Mouse (Mus musculus) ES-Bruce4 (cell line): ENCODE data around the gene Abcc8. TPM values are rescaled to one million over a fixed set of nuclear protein-coding genes. Genes with fewer than 3 reads are reported as not detected.

Experiments
- H3K27ac ChIP-seq: 2 replicates; pipeline ENCODE4 v1.5.1; 2012; ENCODE audit warnings: low read length, inconsistent platforms; ENCODE audit not compliant: insufficient read depth
- H3K27me3 ChIP-seq: 2 replicates; pipeline ENCODE4 v1.6.1; 2012; ENCODE audit warnings: mild to moderate bottlenecking, low read length, inconsistent platforms; ENCODE audit not compliant: control insufficient read depth, poor library complexity, insufficient read depth, severe bottlenecking
- H3K36me3 ChIP-seq: 2 replicates; pipeline ENCODE4 v1.6.1; 2012; ENCODE audit warnings: inconsistent platforms, mild to moderate bottlenecking, low read length, moderate library complexity; ENCODE audit not compliant: control insufficient read depth, poor library complexity, insufficient read depth, severe bottlenecking
- H3K4me1 ChIP-seq: one replicate; pipeline ENCODE4 v1.8.1; 2011; ENCODE audit warnings: low read length; ENCODE audit not compliant: control insufficient read depth, insufficient read depth
- H3K4me3 ChIP-seq: 2 replicates; pipeline ENCODE4 v1.5.1; 2011; ENCODE audit warnings: low read depth, mild to moderate bottlenecking, low read length
- H3K9ac ChIP-seq: 2 replicates; pipeline ENCODE4 v1.6.1; 2012; ENCODE audit warnings: low read depth, mild to moderate bottlenecking, inconsistent platforms; ENCODE audit not compliant: poor library complexity, severe bottlenecking
- H3K9me3 ChIP-seq: replicated peaks from 2 replicates; pipeline ENCODE4 v1.6.1; 2012; ENCODE audit warnings: mild to moderate bottlenecking, low read length, inconsistent platforms; ENCODE audit not compliant: control insufficient read depth, poor library complexity, insufficient read depth, severe bottlenecking
- CTCF ChIP-seq: IDR thresholded peaks from one replicate; pipeline ENCODE4 v1.8.1; 2011; ENCODE audit warnings: low read depth, low read length
- EP300 ChIP-seq: IDR thresholded peaks from 2 replicates; pipeline ENCODE4 v1.6.1; 2011; ENCODE audit warnings: low read depth, low read length; ENCODE audit not compliant: insufficient read depth
- POLR2A ChIP-seq: IDR thresholded peaks from one replicate; pipeline ENCODE4 v1.8.1; 2011; ENCODE audit warnings: low read length; ENCODE audit not compliant: insufficient read depth
- polyA plus RNA-seq: library from polyadenylated mRNA; stranded (reverse); fragments of >200 nt; gene quantifications from 2 replicates; pipeline ENCODE4 v1.2.4, GENCODE M21; 2011; ENCODE audit warnings: low read depth; ENCODE audit not compliant: missing spikeins, insufficient read depth, insufficient read length

The Abcc8 gene
- polyA plus RNA-seq, 1 experiment: 4.2 TPM

DNA sequence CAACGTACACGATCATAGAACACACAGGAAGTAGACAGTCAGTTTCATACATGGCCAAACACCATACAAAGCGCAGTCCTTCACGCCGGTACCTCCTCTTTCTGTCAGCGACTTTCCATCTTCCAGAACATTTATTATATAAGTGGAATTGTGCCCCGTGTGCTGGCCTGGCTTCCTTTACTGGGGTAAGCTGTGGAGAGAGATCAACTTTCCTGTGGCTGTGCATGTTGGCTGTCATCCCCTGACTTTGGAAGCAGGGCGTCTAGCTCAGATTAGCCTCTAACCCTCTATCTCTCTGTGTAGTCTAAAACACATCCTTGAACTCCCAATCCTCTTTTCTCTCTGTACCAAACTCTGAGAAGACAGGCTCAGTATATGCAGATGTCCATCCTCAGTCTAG lies 111.0 kb downstream of the Abcc8 start:
- H3K36me3 ChIP-seq: peaks cover 52% of the 10 kb centered on the region

DNA sequence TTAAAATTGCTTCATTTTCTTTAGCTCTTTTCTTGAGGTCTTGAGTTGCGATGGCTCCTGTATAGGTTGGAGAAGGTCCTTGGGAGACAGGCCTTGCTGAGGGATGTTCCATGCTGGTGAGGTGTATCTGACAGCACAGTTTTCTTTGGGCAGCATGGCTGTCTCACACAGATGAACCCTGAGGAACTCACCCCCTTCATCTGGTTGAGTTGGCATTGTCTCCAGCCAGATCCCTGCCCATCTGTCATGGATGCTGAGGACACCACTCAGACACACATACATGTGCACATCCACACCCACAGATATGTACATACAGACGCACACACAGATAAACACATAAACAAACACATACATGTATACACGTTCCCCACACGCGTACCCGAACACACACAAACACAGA lies 116.5 kb downstream of the Abcc8 start:
- TF ChIP-seq CTCF: no peak
- no peak for TF ChIP-seq POLR2A
- TF ChIP-seq EP300: no peak
- H3K4me3 ChIP-seq: no peak overlapping the region
- H3K27ac ChIP-seq: no peak overlapping the region
- no peaks in the 10 kb centered on the region for H3K9me3 ChIP-seq
- H3K27me3 ChIP-seq: no peaks in the 10 kb centered on the region
- peaks cover 3% of the 10 kb centered on the region for H3K4me1 ChIP-seq
- no peak overlapping the region for H3K9ac ChIP-seq
- H3K36me3 ChIP-seq: peaks cover 46% of the 10 kb centered on the region

More for the DNA sequence above, 111.0 kb downstream of the Abcc8 start:
- no peak overlapping the region for H3K4me3 ChIP-seq
- no peak overlapping the region for H3K27ac ChIP-seq
- H3K27me3 ChIP-seq: no peaks in the 10 kb centered on the region
- TF ChIP-seq POLR2A (no peak), CTCF (no peak), EP300 (no peak)
- H3K9me3 ChIP-seq: no peaks in the 10 kb centered on the region
- no peak overlapping the region for H3K9ac ChIP-seq
- no peaks in the 10 kb centered on the region for H3K4me1 ChIP-seq

DNA sequence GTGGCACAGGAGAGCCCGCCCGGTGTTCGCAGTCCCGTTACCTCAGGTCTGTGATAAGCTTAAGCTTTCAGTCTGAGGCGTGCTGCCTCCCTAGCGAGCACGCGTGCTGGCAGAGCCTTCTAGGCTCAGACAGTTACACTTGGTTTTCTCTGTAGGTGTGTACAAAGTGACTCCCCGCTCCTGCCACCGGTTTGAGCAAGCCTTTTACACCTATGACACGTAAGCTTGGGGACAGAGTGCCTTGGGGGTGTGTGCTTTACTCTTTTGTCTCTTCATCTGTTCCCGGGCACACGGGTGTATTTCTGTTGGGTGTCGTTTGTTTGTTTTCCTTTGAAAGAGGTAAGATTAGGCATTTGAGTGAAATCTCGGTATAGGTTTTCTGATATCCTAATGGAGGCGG lies 118.2 kb downstream of the Abcc8 start:
- Histone ChIP-seq H3K36me3 (peaks cover 44% of the 10 kb centered on the region), H3K4me3 (no peak overlapping the region), H3K4me1 (peaks cover 3% of the 10 kb centered on the region), H3K9ac (no peak overlapping the region), H3K27ac (no peak overlapping the region), H3K27me3 (no peaks in the 10 kb centered on the region), H3K9me3 (no peaks in the 10 kb centered on the region)
- no peak for TF ChIP-seq POLR2A
- no peak for TF ChIP-seq EP300
- no peak for TF ChIP-seq CTCF

DNA sequence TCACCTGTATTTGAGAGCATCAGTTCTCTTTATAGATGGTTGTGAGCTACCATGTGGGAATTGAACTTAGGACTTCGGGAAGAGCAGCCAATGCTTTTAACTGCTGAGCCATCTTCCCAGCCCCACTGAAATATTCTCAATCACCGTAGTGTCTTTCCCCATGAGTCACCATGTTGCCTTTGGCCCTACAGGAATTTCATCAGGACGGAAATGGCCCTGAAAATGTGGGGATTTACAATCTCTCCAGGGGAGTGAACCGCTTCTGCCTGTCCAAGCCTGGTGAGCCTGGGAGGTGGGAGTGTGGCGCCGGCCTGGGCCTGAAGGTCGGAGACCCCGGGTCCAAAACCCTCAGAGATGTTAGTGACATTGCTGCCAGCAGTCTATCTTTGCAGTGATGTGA lies 119.1 kb downstream of the Abcc8 start:
- H3K9ac ChIP-seq: no peak overlapping the region
- H3K36me3 ChIP-seq: peaks cover 35% of the 10 kb centered on the region
- no peaks in the 10 kb centered on the region for H3K9me3 ChIP-seq
- no peaks in the 10 kb centered on the region for H3K27me3 ChIP-seq
- peaks cover 3% of the 10 kb centered on the region for H3K4me1 ChIP-seq
- TF ChIP-seq EP300 (no peak), POLR2A (no peak), CTCF (no peak)
- H3K4me3 ChIP-seq: no peak overlapping the region
- H3K27ac ChIP-seq: no peak overlapping the region

DNA sequence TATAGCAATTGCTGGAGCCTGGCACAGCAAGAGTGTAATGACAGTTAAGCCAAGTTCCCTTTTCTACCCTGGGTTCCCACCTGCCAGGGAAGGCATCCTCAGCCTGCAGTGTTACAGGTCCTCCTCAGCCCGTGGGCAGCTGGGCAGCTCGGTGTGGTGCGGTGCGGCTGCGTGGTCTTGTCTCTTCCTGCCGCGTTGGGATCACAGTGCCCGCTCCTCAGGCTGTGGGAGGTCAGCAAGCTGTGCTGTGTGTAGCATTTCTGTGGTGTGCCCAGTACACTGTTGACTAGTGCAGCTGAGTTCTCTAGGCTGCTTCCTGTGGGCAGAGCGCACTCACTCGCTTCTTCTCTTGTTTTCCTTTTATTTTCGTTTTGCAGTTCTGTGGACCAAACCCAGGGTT lies 121.0 kb downstream of the Abcc8 start:
- Histone ChIP-seq H3K4me1 (peaks cover 3% of the 10 kb centered on the region), H3K9me3 (no peaks in the 10 kb centered on the region), H3K27me3 (no peaks in the 10 kb centered on the region), H3K9ac (no peak overlapping the region), H3K4me3 (no peak overlapping the region), H3K27ac (no peak overlapping the region), H3K36me3 (peaks cover 43% of the 10 kb centered on the region)
- TF ChIP-seq POLR2A: no peak
- TF ChIP-seq EP300: no peak
- no peak for TF ChIP-seq CTCF

Other genes with a start within 250 kb of the Abcc8 start
- gene Abcc6, start 149.7 kb downstream of the Abcc8 start, polyA plus RNA-seq: not detected in 2 replicates
- 130 and 134 TPM in 2 replicates for gene Nomo1, start 146.3 kb downstream of the Abcc8 start, polyA plus RNA-seq
- 1.0 and 1.5 TPM in 2 replicates for gene Kcnj11, start 79.3 kb downstream of the Abcc8 start, polyA plus RNA-seq
- gene Ush1c, start 58.5 kb upstream of the Abcc8 start, polyA plus RNA-seq: 3.1 and 6.3 TPM in 2 replicates
- gene Otog, start 61.0 kb upstream of the Abcc8 start, polyA plus RNA-seq: 0.30 and 0.38 TPM in 2 replicates
- not detected in 2 replicates for gene Myod1, start 196.4 kb upstream of the Abcc8 start, polyA plus RNA-seq
- gene Kcnc1, start 216.5 kb upstream of the Abcc8 start, polyA plus RNA-seq: 0.07 TPM in 1 of 2 replicates, not detected in the other